Mouse (Mus musculus) stomach, postnatal 0 days (tissue): ENCODE measurements around the gene Ptpn1.

Experiments
- CTCF ChIP-seq: IDR thresholded peaks from 2 replicates; pipeline ENCODE4 v1.5.1; 2016; ENCODE audit warnings: antibody characterized with exemption, low read depth, mild to moderate bottlenecking, moderate library complexity
- EP300 ChIP-seq: optimal IDR thresholded peaks from 2 replicates; pipeline ENCODE3; 2016; ENCODE audit warnings: antibody characterized with exemption

- no peak for TF ChIP-seq CTCF
- no peak for TF ChIP-seq EP300
These were observed 48.5 kb downstream of the Ptpn1 start for GRCm38 (mm10) chr2:167980391-167980790.
